Mouse (Mus musculus) hematopoietic stem cell, adult 5-6 weeks (primary cell): ENCODE measurements around the gene Islr. TPM values are rescaled to one million over a fixed set of nuclear protein-coding genes. Genes with fewer than 3 reads are reported as not detected.

Source experiments
- ATAC-seq, 2 experiments: fragments of 125-278 bp in 1 of 2; replicated peaks in 1 of 2; 2 replicates each; pipeline ENCODE4 v1.8.0; 2016 to 2017; ENCODE audit warnings: inconsistent platforms in 2 of 2, mild to moderate bottlenecking in 2 of 2, moderate number of reproducible peaks in 2 of 2, low read depth in 1 of 2, moderate TSS enrichment in 1 of 2; ENCODE audit not compliant: low FRiP score in 2 of 2, poor library complexity in 2 of 2, severe bottlenecking in 2 of 2, insufficient read depth in 1 of 2, low TSS enrichment in 1 of 2
- total RNA-seq: library from RNA; stranded (forward); fragments of 172-1452, 232-1000 nt; gene quantifications from 2 replicates; pipeline ENCODE4 v1.2.3, GENCODE M21; 2017

Islr gene
- total RNA-seq, 1 experiment from 2014 or later, result 1.5 TPM

DNA sequence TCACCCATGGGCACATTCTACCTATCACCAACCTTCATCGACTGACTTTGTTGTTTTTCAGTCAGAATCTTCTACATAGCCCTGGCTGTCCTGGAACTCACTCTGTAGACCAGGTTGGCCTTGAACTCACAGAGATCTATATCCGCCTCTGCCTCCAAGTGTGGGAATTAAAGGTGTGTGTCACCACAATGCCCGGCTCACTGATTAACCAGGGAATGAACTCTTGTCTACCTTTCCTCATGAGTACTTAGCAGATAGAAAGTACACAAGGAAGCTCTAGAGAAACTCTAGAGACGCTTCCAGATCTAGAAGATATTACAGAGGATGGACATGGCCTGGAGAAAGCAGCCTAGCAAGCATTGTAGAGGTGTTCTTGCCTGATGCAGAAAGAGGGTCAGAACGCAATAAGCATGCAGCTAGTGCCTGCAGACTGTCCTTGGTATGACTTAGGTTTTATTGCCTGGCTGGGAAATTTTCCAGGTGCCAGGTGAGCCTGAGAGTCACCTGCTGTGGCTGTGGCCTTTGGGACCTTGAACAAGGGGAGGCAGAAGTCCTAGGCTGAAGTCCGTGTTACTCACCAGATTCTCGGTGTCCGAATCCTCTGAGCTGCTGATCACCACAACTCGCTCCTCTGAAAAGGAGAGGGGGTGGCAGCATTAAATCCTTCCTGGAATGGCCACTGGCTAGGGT lies 24.8 kb upstream of the Islr start:
- no peak for ATAC-seq

- peak; percentile 45 to 75 for ATAC-seq
Measured at GRCm38 (mm10) chr9:58225915-58226913, 22.1 kb upstream of the Islr start.

DNA sequence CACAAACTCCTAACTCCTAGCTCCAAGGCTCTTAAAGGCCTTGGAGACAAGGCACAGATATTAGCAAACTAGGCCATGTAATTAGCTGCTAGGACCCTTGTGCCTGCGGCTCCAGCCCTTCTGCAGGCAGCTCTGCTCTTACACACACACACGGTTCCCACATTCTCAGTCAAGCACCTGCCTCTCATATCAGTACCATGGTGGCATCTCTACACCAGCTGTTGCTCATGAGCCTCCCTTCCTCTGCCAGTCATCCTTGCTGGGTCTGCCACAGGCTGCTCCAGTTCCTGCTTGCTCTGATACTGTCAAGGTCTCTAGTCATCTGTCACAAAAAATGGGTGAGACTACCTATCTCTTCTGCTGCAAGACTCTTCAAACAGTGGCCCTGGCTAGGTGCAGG lies 20.2 kb upstream of the Islr start:
- ATAC-seq, result no peak

DNA sequence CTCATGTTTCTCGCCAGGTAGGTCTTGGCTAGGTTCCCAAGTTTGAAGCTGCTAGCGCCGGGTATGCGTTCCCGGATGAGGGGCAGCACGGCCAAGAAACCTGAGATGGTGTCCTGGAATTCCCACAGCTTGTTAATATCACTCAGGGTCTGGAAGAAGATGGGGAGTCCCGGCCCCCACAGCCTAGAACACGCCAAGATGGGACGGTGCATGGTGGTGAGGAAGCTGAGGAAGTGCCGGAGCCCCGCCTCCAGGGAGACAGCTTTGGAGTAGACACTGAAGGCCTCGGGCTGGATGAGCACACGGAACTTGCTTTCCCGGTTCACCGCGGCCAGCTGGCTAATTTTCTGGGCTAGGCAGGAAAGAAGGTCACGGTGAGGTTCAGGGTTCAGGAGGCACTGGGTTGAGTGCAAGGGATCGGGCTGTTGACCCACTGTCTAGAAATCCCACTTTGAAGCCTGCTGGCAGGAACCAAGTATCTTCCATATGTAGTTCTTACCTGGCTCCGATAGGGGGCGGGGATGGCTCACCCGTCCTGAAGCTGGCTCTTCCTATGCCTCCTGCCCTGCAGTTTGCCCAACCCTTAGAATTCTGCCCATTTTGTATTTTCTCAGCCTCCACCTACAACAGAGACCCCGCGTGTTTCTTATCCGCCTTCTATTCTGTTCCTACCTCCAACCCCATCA lies 16.3 kb upstream of the Islr start:
- ATAC-seq, result peak; percentile 62 to 66; a peak in 3 of 4 replicates

GRCm38 (mm10) chr9:58218539-58218938 lies 14.4 kb upstream of the Islr start:
- ATAC-seq, result no peak

DNA sequence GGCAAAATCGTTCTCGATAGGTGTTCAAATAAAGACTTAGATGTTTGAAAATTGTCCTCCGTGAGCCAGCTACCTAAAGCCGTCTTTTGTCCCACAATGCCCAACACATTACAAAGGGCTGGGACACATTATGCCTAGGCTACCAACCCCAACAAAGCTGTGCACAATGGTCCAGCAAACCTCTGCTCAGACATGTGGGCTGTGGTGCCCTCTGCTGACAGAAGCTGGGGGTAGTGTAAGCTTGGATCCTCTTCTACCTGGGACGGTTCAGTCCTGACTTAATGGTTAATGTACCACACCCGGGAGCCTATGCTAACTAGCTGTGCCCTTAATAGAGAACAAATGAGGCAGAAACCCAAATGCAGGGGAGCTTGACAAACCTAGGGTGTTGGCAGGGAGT lies 12.3 kb upstream of the Islr start:
- ATAC-seq, result peak in 1 of 2 experiments; percentile 33; a peak in 1 of 4 replicates

- no peak for ATAC-seq
Measured at GRCm38 (mm10) chr9:58214519-58215180, 10.5 kb upstream of the Islr start.

- ATAC-seq, result peak; percentile 53 to 60; a peak in 2 of 4 replicates
Measured at GRCm38 (mm10) chr9:58213865-58214264, 9.8 kb upstream of the Islr start.

- no peak for ATAC-seq
Measured at GRCm38 (mm10) chr9:58213377-58213776, 9.3 kb upstream of the Islr start.

DNA sequence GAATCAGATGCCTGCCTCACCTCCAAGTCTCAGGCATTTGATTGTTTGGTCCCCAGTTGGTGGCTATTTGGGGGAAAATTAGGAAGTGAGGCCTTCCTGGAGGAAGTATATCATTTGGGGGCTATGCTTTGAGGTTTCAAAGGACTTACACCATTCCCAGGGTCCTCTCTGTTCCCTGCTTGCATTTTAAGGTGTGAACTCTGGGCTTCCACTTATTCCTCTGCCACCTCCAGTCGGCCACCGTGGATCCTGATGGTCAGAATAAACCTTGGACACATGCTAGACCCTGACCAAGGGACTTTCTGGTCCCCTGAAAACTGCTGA lies 6.2 kb upstream of the Islr start:
- no peak for ATAC-seq

DNA sequence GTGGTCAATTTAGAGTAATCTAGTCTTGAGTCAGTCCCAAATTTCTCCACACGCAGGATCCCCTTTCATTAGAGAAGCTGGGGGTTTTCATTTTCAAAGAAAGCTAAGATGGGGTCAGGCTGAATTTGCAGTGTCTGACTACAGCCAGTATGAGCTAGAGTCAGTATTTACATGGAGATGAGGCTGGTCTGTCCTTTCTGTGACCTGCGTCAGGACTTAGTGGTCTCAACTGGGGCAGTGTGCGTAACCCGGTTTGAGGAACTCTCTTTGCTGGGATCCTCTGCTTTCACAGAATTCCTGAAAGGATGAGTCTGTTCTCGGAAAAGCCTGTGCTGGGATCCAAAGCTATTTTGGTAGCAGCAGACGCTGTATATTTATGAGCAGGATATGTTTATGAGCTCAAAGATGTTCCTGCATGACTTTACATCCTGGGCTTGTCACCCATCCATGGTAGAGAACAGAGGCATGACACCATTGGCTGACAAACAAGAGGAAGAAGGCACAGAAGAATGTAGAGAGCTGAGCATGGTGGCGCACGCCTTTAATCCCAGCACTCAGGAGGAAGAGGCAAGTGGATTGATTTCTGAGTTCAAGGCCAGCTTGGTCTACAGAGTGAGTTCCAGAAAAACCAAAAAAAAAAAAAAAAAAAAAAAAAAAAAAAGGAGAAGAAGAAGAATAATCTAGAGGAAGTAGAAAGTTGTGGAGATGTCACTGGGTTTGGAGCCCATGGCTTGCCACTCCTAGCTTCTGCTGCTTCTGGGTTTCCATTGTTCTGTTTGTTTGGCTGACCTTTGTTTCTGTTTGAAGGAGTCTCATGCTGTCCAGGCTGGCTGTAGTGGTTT lies 5.6 kb upstream of the Islr start:
- ATAC-seq, result no peak

GRCm38 (mm10) chr9:58206013-58206412 lies 1.9 kb upstream of the Islr start:
- no peak for ATAC-seq

- peak; percentile 84 to 86 for ATAC-seq
Measured at GRCm38 (mm10) chr9:58204448-58205000, 418 bp upstream of the Islr start.

GRCm38 (mm10) chr9:58202676-58203453 lies 1.2 kb downstream of the Islr start:
- no peak for ATAC-seq

DNA sequence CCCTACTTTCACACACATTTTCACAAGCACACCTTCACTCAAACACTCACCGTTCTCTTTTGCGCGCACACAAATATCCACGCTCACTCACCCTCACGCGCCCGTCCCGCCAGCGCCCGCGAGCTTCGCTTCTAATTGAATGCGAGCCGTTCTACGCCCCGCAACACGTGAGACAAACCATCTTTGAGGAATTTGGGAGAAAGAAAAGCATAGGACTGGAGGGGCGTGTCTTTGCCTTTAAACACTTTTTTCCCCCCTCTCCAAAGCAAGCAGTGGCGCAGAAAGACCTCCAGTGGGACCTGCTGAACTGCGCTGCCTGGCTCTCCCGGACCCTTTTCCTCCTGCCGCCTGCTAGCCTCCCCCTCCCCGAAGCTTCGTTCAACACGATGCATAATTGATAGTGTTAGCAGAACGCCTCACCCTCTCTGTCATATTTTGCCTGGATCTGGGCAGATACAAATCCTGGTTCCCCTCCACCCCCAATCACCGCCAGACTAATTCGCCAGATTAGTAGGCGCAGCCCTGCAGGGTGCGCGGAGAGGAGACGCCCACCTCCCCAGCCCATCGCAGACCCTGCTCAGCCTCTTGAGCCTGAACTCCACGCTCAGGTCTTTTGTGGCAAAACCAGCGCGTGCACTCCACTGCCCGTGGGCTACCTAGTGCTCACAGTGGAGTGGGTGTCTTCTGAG lies 2.1 kb downstream of the Islr start:
- ATAC-seq, result no peak
